Mouse (Mus musculus): ENCODE data around the gene Cd27.

Cd27 gene

DNA sequence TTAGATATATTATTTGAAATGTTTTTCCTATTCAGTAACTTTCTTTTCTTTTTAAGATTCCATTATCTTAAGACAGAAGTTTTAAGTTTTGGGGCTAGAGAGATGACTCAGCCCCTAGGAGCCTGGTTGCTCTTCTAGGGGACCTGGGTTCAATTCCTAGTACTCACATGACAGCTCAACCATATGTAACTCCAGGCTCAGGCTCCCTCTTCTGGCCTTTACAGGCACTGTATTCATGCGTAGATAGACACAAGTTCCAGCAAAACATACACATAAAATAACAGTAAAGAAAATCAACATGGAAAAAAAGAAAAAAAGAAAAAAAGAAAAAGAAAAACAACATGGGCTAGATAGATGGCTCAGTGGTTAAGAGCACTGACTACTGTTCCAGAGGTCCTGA, 26.4 kb downstream of the Cd27 start:
- DNase-seq = no peak

DNA sequence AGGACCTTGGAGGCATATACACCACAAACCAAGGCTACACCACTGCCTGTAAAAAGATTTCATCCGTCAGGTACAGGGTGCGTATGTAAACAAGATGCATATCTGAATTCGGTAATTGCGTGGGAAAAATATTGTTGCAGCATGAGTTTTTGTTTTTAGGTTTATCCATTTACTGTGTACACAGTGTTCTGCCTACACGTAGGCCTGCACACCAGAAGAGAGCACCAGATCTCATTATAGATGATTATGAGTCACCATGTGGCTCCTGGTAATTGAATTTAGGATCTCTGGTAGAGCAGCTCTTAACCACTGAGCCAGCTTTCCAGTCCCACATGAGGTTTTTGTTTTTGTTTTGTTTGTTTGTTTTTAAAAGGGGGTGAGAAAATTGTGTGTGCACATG, 39.6 kb downstream of the Cd27 start:
- no peak for DNase-seq

DNA sequence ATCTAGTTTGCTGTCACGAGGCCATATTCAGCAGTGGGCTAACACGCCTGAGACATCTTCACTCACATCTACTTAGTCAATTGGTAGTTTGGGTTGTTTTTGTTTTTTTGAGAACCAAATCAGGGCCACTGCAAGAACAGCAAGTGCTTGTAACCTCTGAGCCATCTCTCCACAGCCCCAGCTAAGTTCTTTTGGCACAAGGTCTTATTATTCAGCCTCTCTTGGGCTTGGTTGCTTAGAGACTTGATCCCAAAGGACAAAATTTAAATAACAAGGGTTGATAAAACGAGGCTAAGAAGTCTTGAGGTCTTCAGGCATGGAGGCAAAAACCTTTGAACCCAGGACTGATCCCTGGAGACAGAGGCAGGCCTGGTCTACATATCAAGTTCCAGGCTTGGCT, 40.5 kb downstream of the Cd27 start:
- no peak for DNase-seq

DNA sequence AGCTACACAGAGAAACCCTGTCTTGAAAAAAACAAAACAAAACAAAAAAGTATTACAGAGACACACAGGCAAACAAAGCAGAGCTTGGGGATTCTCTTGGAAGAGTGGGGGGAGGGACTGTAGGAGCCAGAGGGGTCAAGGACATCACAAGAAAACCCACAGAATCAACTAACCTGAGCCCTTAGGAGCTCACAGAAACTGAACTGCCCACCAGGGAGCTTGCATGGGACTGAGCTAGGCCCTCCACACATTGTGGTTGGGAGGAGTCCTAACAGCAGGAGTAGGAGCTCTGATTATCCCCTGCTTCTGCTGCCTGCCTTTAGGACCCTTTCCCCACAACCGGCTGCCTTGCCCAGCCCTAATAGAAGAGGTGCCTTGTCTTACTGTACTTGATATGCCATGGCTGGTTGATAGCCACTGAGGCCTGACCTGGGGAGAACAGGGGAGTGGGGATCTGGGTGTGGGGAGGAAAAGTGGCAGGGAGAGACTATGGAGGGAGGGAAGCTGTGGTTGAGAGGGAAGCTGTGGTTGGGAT, 41.2 kb downstream of the Cd27 start:
- no peak for DNase-seq

DNA sequence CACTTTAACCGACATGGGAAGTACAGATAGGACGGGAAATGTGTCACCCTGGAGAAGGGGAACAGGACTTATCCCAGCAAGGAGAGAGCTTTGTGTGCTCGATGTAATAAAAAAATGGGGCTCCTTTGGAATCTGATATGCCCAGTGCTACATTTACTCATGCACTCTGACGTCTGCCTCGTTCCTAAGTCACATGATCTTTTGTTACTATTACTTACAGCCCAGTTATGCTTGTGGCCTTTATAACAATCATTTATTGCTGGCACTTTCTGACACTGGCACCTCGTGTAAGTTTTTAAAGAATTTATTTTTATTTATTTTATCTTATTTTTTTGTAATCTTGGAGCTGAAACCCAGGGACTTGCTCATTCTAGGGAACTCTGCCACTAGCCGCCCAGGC, 43.4 kb downstream of the Cd27 start:
- DNase-seq = no peak

DNA sequence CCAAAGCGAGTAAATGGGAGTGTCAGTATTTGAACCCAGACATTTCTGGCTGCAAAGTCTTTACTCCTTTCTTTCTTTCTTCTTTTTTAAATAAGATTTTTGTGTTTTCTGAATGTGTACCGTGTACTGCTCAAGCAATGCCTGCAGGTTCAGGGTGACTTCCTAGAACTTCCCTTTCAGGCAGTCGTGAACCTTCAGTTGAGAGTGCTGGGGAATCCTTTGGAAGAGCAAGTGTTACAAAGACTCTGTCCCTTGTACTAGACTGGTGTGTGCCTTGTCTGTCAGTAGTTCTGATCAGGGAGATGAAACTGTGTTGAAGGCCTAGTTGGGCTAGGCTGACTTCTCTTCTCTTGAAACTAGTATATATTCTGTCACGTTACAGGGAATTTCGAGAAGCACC, 44.0 kb downstream of the Cd27 start:
- DNase-seq = no peak

DNA sequence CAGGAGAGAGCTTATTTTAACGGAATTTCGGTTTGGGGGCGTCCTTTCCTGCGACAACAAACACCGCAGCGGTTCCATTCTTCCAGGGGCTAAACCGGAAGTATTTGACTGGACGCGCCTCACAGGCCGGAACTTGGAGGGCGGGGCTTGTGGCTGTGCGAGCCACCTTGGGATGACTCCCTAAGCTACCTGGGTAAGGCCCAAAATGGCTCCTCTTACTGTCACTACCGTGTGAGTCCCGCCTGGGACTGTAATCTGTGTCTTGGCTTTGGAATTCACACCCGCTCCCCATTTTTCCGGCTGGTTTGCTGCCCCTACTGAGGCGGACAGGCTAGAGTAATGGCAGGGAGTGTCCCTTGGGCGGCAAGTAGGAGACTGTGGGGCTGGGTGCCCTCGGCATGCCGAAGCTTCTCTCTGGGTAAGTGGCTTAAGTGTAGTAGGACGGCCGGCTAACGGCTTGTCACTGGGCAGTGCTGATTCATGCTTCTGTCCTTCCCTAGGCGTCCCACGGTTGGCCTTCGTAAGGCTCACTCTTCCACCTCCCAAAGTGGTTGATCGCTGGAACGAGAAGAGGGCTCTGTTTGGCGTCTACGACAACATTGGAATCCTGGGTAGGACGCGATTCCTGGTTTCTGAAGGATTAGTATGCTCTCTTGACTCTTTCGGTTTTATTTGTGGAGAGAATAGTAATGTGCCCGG, 44.6 kb downstream of the Cd27 start:
- peak; percentile 94 for DNase-seq

DNA sequence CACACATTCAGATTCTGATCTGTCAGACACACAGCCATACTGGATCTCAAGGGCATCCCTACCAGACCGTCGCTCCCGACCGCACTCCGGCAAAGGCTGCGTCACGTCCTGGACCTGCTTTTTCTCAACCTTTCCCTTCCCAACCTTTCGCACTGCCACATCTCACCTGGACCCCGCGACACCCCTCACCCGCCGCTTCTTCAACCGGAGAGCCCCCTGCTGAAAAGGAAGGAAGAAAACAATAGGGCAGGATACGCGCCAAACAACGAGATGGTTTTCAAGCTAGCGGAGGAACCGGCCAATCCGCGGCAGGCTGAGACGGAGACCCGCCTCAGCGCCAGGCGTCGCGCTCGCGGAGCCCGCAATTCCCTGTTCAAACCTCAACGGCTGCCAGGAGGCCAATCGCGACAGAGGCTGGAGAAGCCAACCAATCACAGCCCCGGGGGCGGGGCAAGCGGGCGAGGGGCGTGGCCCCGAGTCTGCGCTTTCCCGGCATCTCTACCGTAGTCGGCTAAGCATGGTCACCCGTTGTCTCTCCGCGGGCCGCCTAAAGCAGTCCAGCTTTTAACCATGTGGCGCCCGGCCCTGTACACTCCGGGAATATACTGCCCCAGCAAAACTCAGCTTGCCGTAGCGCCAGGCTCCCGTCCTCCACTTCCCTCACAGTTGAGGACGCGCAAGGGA, 45.3 kb downstream of the Cd27 start, which contains the start of the genes Ncapd2 and Mrpl51:
TSS of gene Ncapd2 (minus strand) at position 370 of the 684 bp plus-strand sequence.
TSS of gene Mrpl51 (plus strand) at position 470 of the 684 bp plus-strand sequence.
- peak; percentile 98 for DNase-seq

DNA sequence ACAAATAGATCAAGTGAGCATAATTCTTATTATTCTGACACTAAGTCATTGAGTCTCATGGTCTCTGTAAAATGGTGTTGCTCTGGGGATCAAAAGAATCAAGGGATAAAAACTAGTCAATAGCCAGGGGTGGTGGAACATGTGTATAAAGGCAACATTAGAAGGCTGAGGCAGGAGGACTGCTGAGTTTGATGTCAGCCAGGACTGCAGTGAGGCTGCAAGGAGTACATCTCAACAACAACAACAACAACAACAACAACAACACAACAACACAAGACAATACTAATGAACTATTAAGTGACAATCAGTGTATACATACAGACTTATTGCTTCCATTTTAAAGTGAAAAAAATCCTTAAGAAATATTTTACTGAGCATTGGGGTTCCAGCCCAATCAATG, 46.0 kb downstream of the Cd27 start:
- no peak for DNase-seq

DNA sequence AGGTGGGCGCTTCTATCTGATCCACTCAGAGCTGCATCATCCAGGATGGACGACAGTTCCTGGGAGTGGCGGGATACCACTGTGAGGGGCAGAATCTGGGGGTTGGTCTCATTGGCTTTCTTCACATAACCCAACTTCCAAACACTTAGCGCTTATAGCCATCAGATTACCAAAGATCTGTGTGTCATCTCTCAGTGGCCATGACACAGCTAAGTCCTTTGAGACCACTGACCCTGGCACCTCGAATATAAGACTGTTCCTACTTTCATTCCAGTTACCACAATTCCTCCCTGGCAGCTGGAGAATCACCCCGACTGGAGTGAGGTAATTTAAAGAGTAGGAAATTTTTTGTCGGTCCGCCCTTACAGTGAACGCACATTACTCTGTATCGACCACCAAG, 50.6 kb downstream of the Cd27 start:
- DNase-seq = no peak

Data from cerebellum, adult 11-12 months (tissue).